Mouse (Mus musculus) limb, embryonic 12.5 days (tissue): ENCODE measurements around the gene Usp44. TPM values are rescaled to one million over a fixed set of nuclear protein-coding genes. Genes with fewer than 3 reads are reported as not detected.

Source experiments
- ATAC-seq: fragments of 200-750 bp; cut with Nextera tagmentation; 2 replicates; pipeline ENCODE4 v1.8.0; 2017; ENCODE audit warnings: low read depth, moderate TSS enrichment; ENCODE audit not compliant: insufficient number of reproducible peaks, insufficient read depth, low FRiP score, low TSS enrichment
- H3K27ac ChIP-seq: fragments of 300-500 bp; sonication (generic); 2 replicates; pipeline ENCODE4 v1.5.1; 2016; ENCODE audit warnings: mild to moderate bottlenecking, moderate library complexity
- H3K27me3 ChIP-seq: fragments of 300-500 bp; sonication (generic); 2 replicates; pipeline ENCODE4 v1.6.1; 2016; ENCODE audit warnings: mild to moderate bottlenecking, moderate library complexity
- H3K36me3 ChIP-seq: fragments of 300-500 bp; sonication (generic); 2 replicates; pipeline ENCODE4 v1.6.1; 2016; ENCODE audit warnings: mild to moderate bottlenecking, moderate library complexity
- H3K4me1 ChIP-seq: fragments of 300-500 bp; sonication (generic); replicated peaks from 2 replicates; pipeline ENCODE4 v1.6.1; 2016
- H3K4me2 ChIP-seq: fragments of 300-500 bp; sonication (generic); 2 replicates; pipeline ENCODE4 v1.6.1; 2016; ENCODE audit warnings: mild to moderate bottlenecking, moderate library complexity
- H3K4me3 ChIP-seq: fragments of 300-500 bp; sonication (generic); replicated peaks from 2 replicates; pipeline ENCODE4 v1.5.1; 2016; ENCODE audit warnings: mild to moderate bottlenecking
- H3K9ac ChIP-seq: fragments of 300-500 bp; sonication (generic); replicated peaks from 2 replicates; pipeline ENCODE4 v1.6.1; 2016; ENCODE audit warnings: mild to moderate bottlenecking, moderate library complexity
- H3K9me3 ChIP-seq: fragments of 300-500 bp; sonication (generic); 2 replicates; pipeline ENCODE4 v1.6.1; 2016; ENCODE audit warnings: mild to moderate bottlenecking, moderate library complexity
- WGBS: fragments of 180-500 bp; shearing (Covaris S2); methylation state at CpG from one replicate; pipeline ENCODE4 v1.1.7; 2016; 5-methylcytosine and 5-hydroxymethylcytosine counted together
- polyA plus RNA-seq: library from polyadenylated mRNA; unstranded; fragments of >200 nt; fragmentation: Nextera tagmentation; extraction: Ambion mirVana; gene quantifications from 2 replicates; pipeline ENCODE4 v1.2.1, GENCODE M21; 2016

Gene Usp44
- polyA plus RNA-seq, 1 experiment from 2014 or later, result 1.4 TPM

GRCm38 (mm10) chr10:93889976-93890375, 58.6 kb downstream of the Usp44 start:
- Histone ChIP-seq H3K27ac (peak overlapping the region; percentile 89), H3K36me3 (peaks cover 21% of the 10 kb centered on the region), H3K4me3 (peak overlapping the region; percentile 77), H3K9me3 (no peaks in the 10 kb centered on the region), H3K27me3 (no peaks in the 10 kb centered on the region), H3K4me2 (peak overlapping the region; percentile 90), H3K9ac (peak overlapping the region; percentile 93), H3K4me1 (peaks cover 10% of the 10 kb centered on the region)
- WGBS, result 1% methylated on average over 22 of the region's 22 CpGs
- no peak for ATAC-seq

GRCm38 (mm10) chr10:93890565-93890964, 59.2 kb downstream of the Usp44 start:
- H3K9me3 ChIP-seq, result no peaks in the 10 kb centered on the region
- H3K4me1 ChIP-seq, result peaks cover 10% of the 10 kb centered on the region
- no peak overlapping the region for H3K4me3 ChIP-seq
- H3K27me3 ChIP-seq, result no peaks in the 10 kb centered on the region
- peaks cover 15% of the 10 kb centered on the region for H3K36me3 ChIP-seq
- no peak overlapping the region for H3K27ac ChIP-seq
- ATAC-seq, result no peak
- H3K4me2 ChIP-seq, result peak overlapping the region; percentile 90
- peak overlapping the region; percentile 93; the same call in 1 of the 2 replicates for H3K9ac ChIP-seq
- WGBS, result 74% methylated on average over 4 of the region's 4 CpGs

- Histone ChIP-seq H3K36me3 (peaks cover 11% of the 10 kb centered on the region), H3K27ac (no peak overlapping the region), H3K4me1 (peaks cover 10% of the 10 kb centered on the region), H3K4me3 (no peak overlapping the region), H3K9ac (no peak overlapping the region), H3K27me3 (no peaks in the 10 kb centered on the region), H3K9me3 (no peaks in the 10 kb centered on the region), H3K4me2 (no peak overlapping the region)
- ATAC-seq, result no peak
- 100% methylated on average over 1 of the region's 1 CpGs for WGBS
These were observed 59.7 kb downstream of the Usp44 start for GRCm38 (mm10) chr10:93891031-93891430.

- H3K36me3 ChIP-seq, result no peaks in the 10 kb centered on the region
- H3K27ac ChIP-seq, result no peak overlapping the region
- peaks cover 10% of the 10 kb centered on the region for H3K4me1 ChIP-seq
- H3K4me3 ChIP-seq, result no peak overlapping the region
- 95% methylated on average over 4 of the region's 4 CpGs for WGBS
- H3K9ac ChIP-seq, result no peak overlapping the region
- ATAC-seq, result no peak
- H3K27me3 ChIP-seq, result no peaks in the 10 kb centered on the region
- no peaks in the 10 kb centered on the region for H3K9me3 ChIP-seq
- no peak overlapping the region for H3K4me2 ChIP-seq
These were observed 61.2 kb downstream of the Usp44 start for GRCm38 (mm10) chr10:93892551-93892950.

- Histone ChIP-seq H3K27ac (no peak within 1 kb of the TSS), H3K27me3 (no peaks in the 10 kb centered on the region), H3K9me3 (no peaks in the 10 kb centered on the region), H3K4me2 (no peak within 1 kb of the TSS), H3K4me1 (no peaks in the 10 kb centered on the region), H3K9ac (no peak within 1 kb of the TSS), H3K4me3 (no peak within 1 kb of the TSS), H3K36me3 (no peaks in the 10 kb centered on the region)
- WGBS, result 76% methylated on average over 7 of the region's 7 CpGs
- no peak for ATAC-seq
These were observed 65.8 kb downstream of the Usp44 start, which contains the start of gene Metap2 for GRCm38 (mm10) chr10:93897043-93897646. Metap2 (minus strand) TSS chr10:93897093.

- Histone ChIP-seq H3K27me3 (no peaks in the 10 kb centered on the region), H3K36me3 (no peaks in the 10 kb centered on the region), H3K4me3 (no peak overlapping the region)
These were observed 67.9 kb downstream of the Usp44 start for GRCm38 (mm10) chr10:93899303-93899702.

GRCm38 (mm10) chr10:93899907-93900306, 68.6 kb downstream of the Usp44 start:
- Histone ChIP-seq H3K4me2 (no peak overlapping the region), H3K9ac (no peak overlapping the region), H3K27me3 (no peaks in the 10 kb centered on the region), H3K36me3 (no peaks in the 10 kb centered on the region), H3K4me3 (no peak overlapping the region), H3K27ac (no peak overlapping the region), H3K4me1 (no peaks in the 10 kb centered on the region), H3K9me3 (no peaks in the 10 kb centered on the region)
- 89% methylated on average over 11 of the region's 11 CpGs for WGBS
- no peak for ATAC-seq

More at GRCm38 (mm10) chr10:93899303-93899702, 67.9 kb downstream of the Usp44 start:
- Histone ChIP-seq H3K9ac (no peak overlapping the region), H3K4me1 (no peaks in the 10 kb centered on the region), H3K9me3 (no peaks in the 10 kb centered on the region), H3K4me2 (no peak overlapping the region), H3K27ac (no peak overlapping the region)
- ATAC-seq, result no peak
- 71% methylated on average over 2 of the region's 2 CpGs for WGBS

GRCm38 (mm10) chr10:93907376-93907775, 76.0 kb downstream of the Usp44 start:
- WGBS, result 24% methylated on average over 10 of the region's 10 CpGs
- H3K36me3 ChIP-seq, result no peaks in the 10 kb centered on the region
- no peaks in the 10 kb centered on the region for H3K27me3 ChIP-seq
- H3K4me2 ChIP-seq, result no peak overlapping the region
- no peak overlapping the region for H3K9ac ChIP-seq
- no peak overlapping the region for H3K27ac ChIP-seq
- no peak for ATAC-seq
- no peak overlapping the region for H3K4me3 ChIP-seq
- no peaks in the 10 kb centered on the region for H3K9me3 ChIP-seq
- H3K4me1 ChIP-seq, result peaks cover 6% of the 10 kb centered on the region

Other genes with a start within 250 kb of the Usp44 start
- 153 and 168 TPM in 2 replicates for gene Snrpf, start 241.8 kb upstream of the Usp44 start, polyA plus RNA-seq
- 1.5 and 1.8 TPM in 2 replicates for gene Ntn4, start 190.9 kb upstream of the Usp44 start, polyA plus RNA-seq
- gene Metap2, start 65.5 kb downstream of the Usp44 start, polyA plus RNA-seq, result 207 TPM in 2 replicates
- 30.0 and 33.2 TPM in 2 replicates for gene Vezt, start 204.3 kb downstream of the Usp44 start, polyA plus RNA-seq
- 4.6 TPM in 2 replicates for gene Fgd6, start 204.4 kb downstream of the Usp44 start, polyA plus RNA-seq